ENCODE assay signal across 8 mouse cellular contexts in the genomic region with DNA sequence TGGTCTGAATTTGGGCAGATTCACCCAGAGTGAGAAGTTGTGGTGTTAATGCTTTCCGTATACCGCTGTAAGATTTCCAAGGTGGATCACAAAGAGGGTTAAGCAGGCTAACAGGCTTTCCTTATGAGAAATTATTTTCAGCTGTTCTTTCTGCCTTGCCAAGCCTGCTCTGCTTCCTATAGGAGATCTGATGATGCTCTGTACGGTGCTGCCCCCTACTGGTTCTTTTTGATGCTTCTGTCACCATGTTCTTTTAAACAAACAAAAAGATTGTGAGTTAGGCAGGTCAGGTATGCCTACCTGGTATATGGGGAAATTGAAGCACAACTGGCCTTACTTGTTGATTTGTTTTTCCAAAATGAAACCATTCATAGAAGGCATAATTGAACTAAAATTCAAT. TPM values are rescaled to one million over a fixed set of nuclear protein-coding genes. Genes with fewer than 3 reads are reported as not detected.
DNase-seq lines count a peak whose midpoint lies in the region; ATAC-seq and TF ChIP-seq lines count a peak whose summit lies in the region.

No protein-coding gene starts in this region.

- no peaks in the 10 kb centered on the region for H3K27me3 ChIP-seq in kidney, adult 2 months (replicated peaks; ENCODE audit: control insufficient read depth, insufficient read depth, low read length)
- no peaks in the 10 kb centered on the region for H3K27me3 ChIP-seq in limb, embryonic 10.5 days (ENCODE audit: low read depth, poor library complexity, severe bottlenecking)
- no peaks in the 10 kb centered on the region for H3K27me3 ChIP-seq in midbrain, embryonic 14.5 days (ENCODE audit: control insufficient read depth, insufficient read depth, low read length)

- no peak overlapping the region for H3K4me2 ChIP-seq in midbrain, embryonic 14.5 days (ENCODE audit: low read length)

- peak; percentile 47 to 75 for DNase-seq in urinary bladder, adult 18-20 months (ENCODE audit: low spot score in 2 of 2)
- no peak for DNase-seq in urinary bladder, postnatal 10 days (ENCODE audit: low spot score)
- peak; percentile 90 to 93 for DNase-seq in cerebellum, postnatal 14 days
- peak; percentile 82 to 94 for DNase-seq in frontal cortex, postnatal 36 days (ENCODE audit: low spot score in 2 of 2)
- peak; percentile 89 for DNase-seq in kidney, adult 2 months
- peak; percentile 82 for DNase-seq in limb, embryonic 10.5 days (ENCODE audit: low spot score)
- DNase-seq in midbrain, embryonic 14.5 days: peak; percentile 96
- peak; percentile 48 for DNase-seq in spleen, adult 12 weeks (ENCODE audit: low spot score)

- peak; percentile 67 for TF ChIP-seq CTCF in kidney, adult 2 months (conservative IDR thresholded peaks at IDR 0.05; ENCODE audit: insufficient read depth, insufficient read length, low read depth, low read length)

- 13% methylated on average over 3 of the region's 3 CpGs for WGBS in kidney, adult 2 months
- 15% methylated on average over 3 of the region's 3 CpGs for WGBS in limb, embryonic 10.5 days
- 9% methylated on average over 3 of the region's 3 CpGs for WGBS in midbrain, embryonic 14.5 days

- H3K9ac ChIP-seq in midbrain, embryonic 14.5 days (replicated peaks; ENCODE audit: low read length): no peak overlapping the region

- no peak overlapping the region for H3K4me3 ChIP-seq in kidney, adult 2 months (ENCODE audit: insufficient read depth, low read depth, low read length)
- no peak overlapping the region for H3K4me3 ChIP-seq in limb, embryonic 10.5 days
- H3K4me3 ChIP-seq in midbrain, embryonic 14.5 days (replicated peaks; ENCODE audit: low read depth, low read length): no peak overlapping the region

- H3K4me1 ChIP-seq in kidney, adult 2 months (ENCODE audit: control insufficient read depth, insufficient read depth, low read length): no peaks in the 10 kb centered on the region
- H3K4me1 ChIP-seq in limb, embryonic 10.5 days: peaks cover 3% of the 10 kb centered on the region; the same call in 1 of the 2 replicates
- no peaks in the 10 kb centered on the region for H3K4me1 ChIP-seq in midbrain, embryonic 14.5 days (ENCODE audit: control insufficient read depth, insufficient read depth, low read length)

- no peak for TF ChIP-seq POLR2A in kidney, adult 2 months (IDR thresholded peaks at IDR 0.05; ENCODE audit: low read depth, low read length)

- H3K9me3 ChIP-seq in limb, embryonic 10.5 days (replicated peaks): no peaks in the 10 kb centered on the region
- no peaks in the 10 kb centered on the region for H3K9me3 ChIP-seq in midbrain, embryonic 14.5 days (ENCODE audit: control insufficient read depth, low read length)

- ATAC-seq in midbrain, embryonic 14.5 days (ENCODE audit: low FRiP score, low TSS enrichment): no peak

- peak overlapping the region; percentile 31; the same call in 1 of the 2 replicates for H3K27ac ChIP-seq in kidney, adult 2 months (ENCODE audit: insufficient read depth, low read depth, low read length)
- no peak overlapping the region for H3K27ac ChIP-seq in limb, embryonic 10.5 days
- no peak overlapping the region for H3K27ac ChIP-seq in midbrain, embryonic 14.5 days (replicated peaks; ENCODE audit: low read depth, low read length)

- H3K36me3 ChIP-seq in kidney, adult 2 months (ENCODE audit: control insufficient read depth, insufficient read depth, low read length): no peaks in the 10 kb centered on the region
- no peaks in the 10 kb centered on the region for H3K36me3 ChIP-seq in limb, embryonic 10.5 days
- H3K36me3 ChIP-seq in midbrain, embryonic 14.5 days (ENCODE audit: control insufficient read depth, insufficient read depth, low read length): no peaks in the 10 kb centered on the region

RNA-seq across cellular contexts. Expression of gene Toe1, which starts 18.5 kb away (rescaled TPM):
- polyA plus RNA-seq in kidney, adult 2 months (2012; rRNA removed): 19.2 and 19.6 TPM in 2 replicates
- polyA plus RNA-seq in limb, embryonic 10.5 days (2016; fragmentation: Nextera tagmentation; extraction: Ambion mirVana): 40.8 and 42.3 TPM in 2 replicates
- polyA plus RNA-seq in midbrain, embryonic 14.5 days (2014; fragmentation: Nextera tagmentation; extraction: Ambion mirVana): 22.6 and 30.4 TPM in 2 replicates

RNA-seq across cellular contexts. Expression of gene Mutyh, which starts 18.6 kb away (rescaled TPM):
- 2.7 and 2.9 TPM in 2 replicates for polyA plus RNA-seq in kidney, adult 2 months (2012; rRNA removed)
- 33.0 and 33.5 TPM in 2 replicates for polyA plus RNA-seq in limb, embryonic 10.5 days (2016; fragmentation: Nextera tagmentation; extraction: Ambion mirVana)
- 3.8 and 5.9 TPM in 2 replicates for polyA plus RNA-seq in midbrain, embryonic 14.5 days (2014; fragmentation: Nextera tagmentation; extraction: Ambion mirVana)

RNA-seq across cellular contexts. Expression of gene Hpdl, which starts 32.6 kb away (rescaled TPM):
- polyA plus RNA-seq in kidney, adult 2 months (2012; rRNA removed): 2.1 and 2.5 TPM in 2 replicates
- 2.2 TPM in 2 replicates for polyA plus RNA-seq in limb, embryonic 10.5 days (2016; fragmentation: Nextera tagmentation; extraction: Ambion mirVana)
- 1.1 and 1.2 TPM in 2 replicates for polyA plus RNA-seq in midbrain, embryonic 14.5 days (2014; fragmentation: Nextera tagmentation; extraction: Ambion mirVana)
